Mouse (Mus musculus) kidney, embryonic 15.5 days (tissue): ENCODE data around the gene Htr1d. TPM values are rescaled to one million over a fixed set of nuclear protein-coding genes. Genes with fewer than 3 reads are reported as not detected.
A peak's percentile ranks its signal among the peaks of the same experiment; 100 is the strongest.

Experiments used
- ATAC-seq: fragments of 200-750 bp; cut with Nextera tagmentation; replicated peaks from 2 replicates; pipeline ENCODE4 v1.8.0; 2017; ENCODE audit warnings: moderate TSS enrichment; ENCODE audit not compliant: low FRiP score
- H3K27ac ChIP-seq: fragments of 300-500 bp; sonication (generic); 2 replicates; pipeline ENCODE4 v1.5.1; 2015; ENCODE audit warnings: mild to moderate bottlenecking, inconsistent platforms
- H3K27me3 ChIP-seq: fragments of 300-500 bp; sonication (generic); 2 replicates; pipeline ENCODE4 v1.6.1; 2015; ENCODE audit warnings: inconsistent platforms
- H3K36me3 ChIP-seq: fragments of 300-500 bp; sonication (generic); 2 replicates; pipeline ENCODE4 v1.6.1; 2015; ENCODE audit warnings: inconsistent platforms
- H3K4me1 ChIP-seq: fragments of 300-500 bp; sonication (generic); 2 replicates; pipeline ENCODE4 v1.6.1; 2015; ENCODE audit warnings: inconsistent platforms
- H3K4me2 ChIP-seq: fragments of 300-500 bp; sonication (generic); 2 replicates; pipeline ENCODE4 v1.6.1; 2015; ENCODE audit warnings: moderate library complexity, mild to moderate bottlenecking, inconsistent platforms
- H3K4me3 ChIP-seq: fragments of 300-500 bp; sonication (generic); replicated peaks from 2 replicates; pipeline ENCODE4 v1.5.1; 2015; ENCODE audit warnings: mild to moderate bottlenecking, inconsistent platforms
- H3K9ac ChIP-seq: fragments of 300-500 bp; sonication (generic); 2 replicates; pipeline ENCODE4 v1.6.1; 2015; ENCODE audit warnings: mild to moderate bottlenecking, inconsistent platforms
- H3K9me3 ChIP-seq: fragments of 300-500 bp; sonication (generic); replicated peaks from 2 replicates; pipeline ENCODE4 v1.6.1; 2016; ENCODE audit warnings: inconsistent platforms
- WGBS: fragments of 180-500 bp; shearing (Covaris S2); methylation state at CpG from one replicate; pipeline ENCODE4 v1.1.7; 2015; ENCODE audit warnings: mixed read lengths; 5-methylcytosine and 5-hydroxymethylcytosine counted together
- polyA plus RNA-seq: library from polyadenylated mRNA; unstranded; fragments of >200 nt; fragmentation: Nextera tagmentation; extraction: Ambion mirVana; gene quantifications from 2 replicates; pipeline ENCODE4 v1.2.1, GENCODE M21; 2015

Gene Htr1d
- polyA plus RNA-seq, 1 experiment from 2014 or later: 0.44 TPM

DNA sequence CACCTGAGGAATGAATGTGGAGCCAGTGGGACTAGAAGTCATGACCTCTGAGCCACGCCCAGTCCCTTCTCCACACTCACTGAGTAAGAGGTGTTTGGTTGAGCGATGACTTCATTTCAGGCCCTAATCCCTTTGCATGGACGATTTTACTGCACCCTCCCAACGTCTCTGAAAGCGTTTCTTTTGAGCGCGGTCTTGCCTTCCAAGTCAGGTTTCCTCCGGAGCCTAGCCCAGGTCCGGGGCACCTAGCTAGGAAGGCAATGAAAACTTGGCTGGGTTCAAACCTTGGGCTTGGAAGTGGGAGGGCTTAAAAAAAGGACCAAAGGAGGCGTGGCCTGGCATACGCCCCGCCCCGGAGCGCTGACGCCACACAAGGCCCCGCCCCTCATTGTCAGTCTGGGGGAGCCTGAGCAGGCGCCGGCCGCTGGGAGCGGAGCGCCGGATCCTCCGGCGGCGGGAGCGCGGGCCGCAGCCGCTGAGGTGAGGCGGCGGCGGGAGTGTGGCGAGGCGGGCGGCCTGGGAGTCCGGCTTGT is 46.1 kb downstream of the Htr1d start, which contains the start of gene Luzp1:
Luzp1 (plus strand) TSS at position 391 of the 533 bp plus-strand sequence.
- 1% methylated on average over 35 of the region's 36 CpGs for WGBS
- H3K9ac ChIP-seq: peak within 1 kb of the TSS; percentile 95
- H3K4me2 ChIP-seq: peak within 1 kb of the TSS; percentile 65
- H3K4me3 ChIP-seq: peak within 1 kb of the TSS; percentile 72
- H3K27me3 ChIP-seq: peaks cover 3% of the 10 kb centered on the region; the same call in 1 of the 2 replicates
- peak; percentile 92 for ATAC-seq
- H3K9me3 ChIP-seq: no peaks in the 10 kb centered on the region
- H3K36me3 ChIP-seq: no peaks in the 10 kb centered on the region
- peaks cover 48% of the 10 kb centered on the region for H3K4me1 ChIP-seq
- peak within 1 kb of the TSS; percentile 98 for H3K27ac ChIP-seq

DNA sequence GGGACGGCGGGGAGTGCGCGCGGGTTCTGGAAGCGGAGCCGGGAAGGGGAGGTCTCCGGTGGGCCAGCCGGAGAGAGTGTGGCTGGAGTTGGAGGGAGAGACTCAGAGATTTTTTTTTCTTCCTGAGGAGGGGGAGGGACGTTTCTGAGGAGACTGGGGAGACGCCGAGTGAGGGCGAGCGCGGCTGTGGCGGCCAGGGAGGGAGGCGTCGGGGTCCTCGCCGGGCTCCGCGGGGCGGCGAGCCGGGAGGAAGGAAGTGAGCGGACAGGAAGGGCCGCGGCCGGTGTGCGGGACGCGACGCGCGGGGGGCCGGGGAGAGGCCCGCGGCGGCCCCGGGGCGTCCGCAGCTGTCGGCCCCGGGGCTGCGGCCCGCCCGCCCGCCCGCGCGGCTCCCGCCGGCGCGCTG is 46.6 kb downstream of the Htr1d start:
- H3K9me3 ChIP-seq: no peaks in the 10 kb centered on the region
- no peaks in the 10 kb centered on the region for H3K36me3 ChIP-seq
- no peaks in the 10 kb centered on the region for H3K27me3 ChIP-seq
- peak overlapping the region; percentile 72 for H3K4me3 ChIP-seq
- H3K9ac ChIP-seq: peak overlapping the region; percentile 95
- H3K27ac ChIP-seq: peak overlapping the region; percentile 98
- ATAC-seq: peak; percentile 87
- H3K4me2 ChIP-seq: peak overlapping the region; percentile 65
- under 1% methylated on average over 37 of the region's 55 CpGs for WGBS
- peaks cover 48% of the 10 kb centered on the region for H3K4me1 ChIP-seq

DNA sequence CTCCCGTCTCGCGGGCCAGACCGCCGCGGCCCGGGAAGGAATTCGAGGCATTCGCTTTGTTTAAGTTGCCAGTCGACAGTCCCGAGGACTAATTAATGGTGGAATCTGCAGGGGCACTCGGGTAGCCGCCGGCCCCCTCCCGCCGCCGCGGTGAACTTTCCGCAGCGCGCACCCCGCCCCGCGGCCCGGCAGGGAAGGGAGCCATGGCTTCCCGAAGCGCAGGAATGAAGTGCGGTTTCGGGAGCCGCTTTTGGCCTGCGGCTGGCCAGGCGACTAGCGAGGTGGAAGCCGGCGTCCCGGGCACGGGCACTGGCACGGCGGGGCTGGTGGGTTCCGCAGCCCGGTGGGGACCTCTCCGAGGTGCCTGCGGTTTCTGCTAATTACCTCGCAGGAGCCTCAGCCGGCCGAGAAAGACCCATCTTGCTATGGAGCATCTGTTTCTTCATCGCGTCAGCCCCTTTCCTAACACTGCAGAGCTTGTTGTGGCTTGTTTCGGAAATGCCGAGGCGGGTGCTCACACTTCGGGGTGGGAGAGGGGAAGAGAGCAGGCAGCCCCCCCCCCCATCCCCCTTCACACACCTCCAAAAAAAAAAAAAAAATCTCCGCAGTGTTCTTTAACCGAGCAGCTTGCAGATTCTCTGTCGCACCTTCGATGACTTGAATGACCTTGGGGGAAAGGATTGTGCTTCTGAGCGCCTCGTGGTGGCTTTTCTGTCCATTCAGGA is 47.2 kb downstream of the Htr1d start:
- peak; percentile 19; the same call in 1 of the 2 replicates for ATAC-seq
- peak overlapping the region; percentile 95 for H3K9ac ChIP-seq
- WGBS: under 1% methylated on average over 58 of the region's 58 CpGs
- H3K4me2 ChIP-seq: peak overlapping the region; percentile 65
- H3K4me3 ChIP-seq: peak overlapping the region; percentile 72
- peak overlapping the region; percentile 98 for H3K27ac ChIP-seq
- no peaks in the 10 kb centered on the region for H3K27me3 ChIP-seq
- no peaks in the 10 kb centered on the region for H3K36me3 ChIP-seq
- H3K9me3 ChIP-seq: no peaks in the 10 kb centered on the region
- peaks cover 44% of the 10 kb centered on the region for H3K4me1 ChIP-seq

DNA sequence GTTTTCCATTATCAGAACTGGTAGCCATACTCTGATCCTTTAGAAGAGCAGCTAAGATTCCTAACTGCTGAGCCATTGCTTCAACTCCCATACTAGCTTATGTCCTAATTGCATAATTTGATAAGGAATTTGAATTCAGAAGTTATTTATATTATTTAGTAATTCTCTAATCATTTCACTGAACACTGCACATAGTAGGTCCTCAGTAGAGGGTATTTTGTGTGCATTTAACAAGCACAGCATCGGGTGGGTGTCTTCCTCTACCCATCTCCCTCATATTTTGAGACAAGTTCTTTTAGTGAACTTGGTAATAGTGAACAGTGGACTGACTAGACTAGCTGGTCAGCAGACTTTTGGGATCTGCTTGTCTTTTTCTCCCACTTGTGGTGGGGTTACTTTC is 53.4 kb downstream of the Htr1d start:
- Histone ChIP-seq H3K9me3 (no peaks in the 10 kb centered on the region), H3K27ac (no peak overlapping the region), H3K4me1 (peaks cover 18% of the 10 kb centered on the region), H3K9ac (no peak overlapping the region), H3K36me3 (no peaks in the 10 kb centered on the region), H3K4me3 (no peak overlapping the region), H3K4me2 (no peak overlapping the region), H3K27me3 (no peaks in the 10 kb centered on the region)
- whole genome bisulfite sequencing: 96% methylated on average over 1 of the region's 1 CpGs
- no peak for ATAC-seq

DNA sequence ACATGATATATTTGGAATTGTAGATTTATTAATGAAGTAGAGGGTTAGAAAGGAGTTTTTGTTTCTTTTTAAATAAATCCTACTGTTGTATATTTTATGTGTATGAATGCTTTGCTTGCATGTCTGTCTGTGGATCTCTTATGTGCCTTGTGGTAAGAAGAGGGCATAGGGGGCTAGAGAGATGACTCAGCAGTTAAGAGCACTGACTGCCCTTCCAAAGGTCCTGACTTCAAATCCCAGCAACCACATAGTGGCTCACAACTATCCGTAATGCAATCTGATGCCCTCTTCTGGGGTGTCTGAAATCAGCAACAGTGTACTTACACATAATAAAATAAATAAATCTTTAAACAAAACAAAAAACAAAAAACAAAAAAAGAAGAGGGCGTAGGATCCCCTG is 63.2 kb downstream of the Htr1d start:
- H3K4me1 ChIP-seq: no peaks in the 10 kb centered on the region
- no peak for ATAC-seq
- no peaks in the 10 kb centered on the region for H3K27me3 ChIP-seq
- no peaks in the 10 kb centered on the region for H3K9me3 ChIP-seq
- no peak overlapping the region for H3K4me2 ChIP-seq
- H3K9ac ChIP-seq: no peak overlapping the region
- no peak overlapping the region for H3K4me3 ChIP-seq
- WGBS: 86% methylated on average over 2 of the region's 2 CpGs
- H3K36me3 ChIP-seq: no peaks in the 10 kb centered on the region
- no peak overlapping the region for H3K27ac ChIP-seq

Other genes with a start within 250 kb of the Htr1d start
- 4.5 and 6.0 TPM in 2 replicates for gene Asap3, start 217.2 kb upstream of the Htr1d start, polyA plus RNA-seq
- 10.9 and 12.5 TPM in 2 replicates for gene Tcea3, start 175.8 kb upstream of the Htr1d start, polyA plus RNA-seq
- 22.8 TPM in 2 replicates for gene Zfp46, start 138.8 kb upstream of the Htr1d start, polyA plus RNA-seq
- 183 and 188 TPM in 2 replicates for gene Hnrnpr, start 112.6 kb upstream of the Htr1d start, polyA plus RNA-seq
- gene 6030445D17Rik, start 38.7 kb downstream of the Htr1d start, polyA plus RNA-seq: 0.40 and 0.57 TPM in 2 replicates
- gene Luzp1, start 46.2 kb downstream of the Htr1d start, polyA plus RNA-seq: 134 and 146 TPM in 2 replicates
- gene Kdm1a, start 179.2 kb downstream of the Htr1d start, polyA plus RNA-seq: 39.9 and 43.7 TPM in 2 replicates
- gene Tex46, start 186.9 kb downstream of the Htr1d start, polyA plus RNA-seq: not detected in 2 replicates
- gene Lactbl1, start 199.1 kb downstream of the Htr1d start, polyA plus RNA-seq: not detected in 2 replicates